Mouse (Mus musculus) layer of hippocampus, adult 8-10 months (tissue): ENCODE data around the gene Tmbim1. TPM values are rescaled to one million over a fixed set of nuclear protein-coding genes. Genes with fewer than 3 reads are reported as not detected.

Experiments
- DNase-seq, 2 experiments: peaks; one replicate each; pipeline ENCODE4 v3.0.0; 2022; ENCODE audit warnings: low spot score in 2 of 2
- total RNA-seq, 4 experiments: library from RNA; stranded (reverse); gene quantifications; 2 replicates each; pipeline ENCODE4 v1.2.4; 2022

The Tmbim1 gene
- total RNA-seq, 4 experiments from 2014 or later = 24.9 to 37.2 (median 33.3) TPM

- no peak for DNase-seq
These were observed 26.4 kb downstream of the Tmbim1 start for GRCm38 (mm10) chr1:74278988-74279387.

- no peak for DNase-seq
These were observed 26.9 kb downstream of the Tmbim1 start, which contains the start of gene Gpbar1 for GRCm38 (mm10) chr1:74278538-74278937. TSS of gene Gpbar1 (plus strand) at chr1:74278550.

GRCm38 (mm10) chr1:74277883-74278537 is 27.4 kb downstream of the Tmbim1 start:
- DNase-seq = no peak

GRCm38 (mm10) chr1:74277041-74277440 is 28.4 kb downstream of the Tmbim1 start:
- DNase-seq = no peak

GRCm38 (mm10) chr1:74275015-74275414 is 30.4 kb downstream of the Tmbim1 start:
- DNase-seq = no peak

- no peak for DNase-seq
These were observed 33.8 kb downstream of the Tmbim1 start for GRCm38 (mm10) chr1:74271659-74272058.

GRCm38 (mm10) chr1:74268750-74269149 is 36.7 kb downstream of the Tmbim1 start:
- DNase-seq = no peak

GRCm38 (mm10) chr1:74262510-74262909 is 42.9 kb downstream of the Tmbim1 start:
- no peak for DNase-seq

GRCm38 (mm10) chr1:74256782-74257181 is 48.6 kb downstream of the Tmbim1 start:
- DNase-seq = no peak

- DNase-seq = no peak
These were observed 49.6 kb downstream of the Tmbim1 start for GRCm38 (mm10) chr1:74255704-74256345.

GRCm38 (mm10) chr1:74250096-74250495 is 55.3 kb downstream of the Tmbim1 start:
- DNase-seq = no peak

GRCm38 (mm10) chr1:74249331-74249980 is 56.0 kb downstream of the Tmbim1 start:
- DNase-seq = no peak

GRCm38 (mm10) chr1:74248799-74249198 is 56.6 kb downstream of the Tmbim1 start:
- no peak for DNase-seq

- no peak for DNase-seq
These were observed 59.9 kb downstream of the Tmbim1 start for GRCm38 (mm10) chr1:74245525-74245924.

- DNase-seq = no peak
These were observed 64.6 kb downstream of the Tmbim1 start for GRCm38 (mm10) chr1:74240832-74241231.

- DNase-seq = peak; percentile 77 to 80
These were observed 65.1 kb downstream of the Tmbim1 start for GRCm38 (mm10) chr1:74240311-74240710.

GRCm38 (mm10) chr1:74239618-74240017 is 65.8 kb downstream of the Tmbim1 start:
- peak in 1 of 2 experiments; percentile 23 for DNase-seq

GRCm38 (mm10) chr1:74239162-74239561 is 66.3 kb downstream of the Tmbim1 start:
- no peak for DNase-seq
